Mouse (Mus musculus) midbrain, embryonic 16.5 days (tissue): Measurements from ENCODE around the gene Rasgrf1. TPM values are rescaled to one million over a fixed set of nuclear protein-coding genes. Genes with fewer than 3 reads are reported as not detected.

Experiments used
- ATAC-seq: fragments of 200-750 bp; cut with Nextera tagmentation; 2 replicates; pipeline ENCODE4 v1.8.0; 2017; ENCODE audit warnings: moderate TSS enrichment
- H3K27ac ChIP-seq: fragments of 300-500 bp; sonication (generic); 2 replicates; pipeline ENCODE4 v1.5.1; 2014; ENCODE audit warnings: mild to moderate bottlenecking, low read length, mixed read lengths
- H3K27me3 ChIP-seq: fragments of 300-500 bp; sonication (generic); 2 replicates; pipeline ENCODE4 v1.6.1; 2014; ENCODE audit warnings: low read depth, low read length, mixed read lengths; ENCODE audit not compliant: control insufficient read depth, insufficient read depth
- H3K36me3 ChIP-seq: fragments of 300-500 bp; sonication (generic); 2 replicates; pipeline ENCODE4 v1.6.1; 2014; ENCODE audit warnings: mild to moderate bottlenecking, low read length, moderate library complexity, mixed read lengths; ENCODE audit not compliant: control insufficient read depth, insufficient read depth
- H3K4me1 ChIP-seq: fragments of 300-500 bp; sonication (generic); 2 replicates; pipeline ENCODE4 v1.6.1; 2014; ENCODE audit warnings: mild to moderate bottlenecking, low read length, mixed read lengths; ENCODE audit not compliant: control insufficient read depth, insufficient read depth
- H3K4me2 ChIP-seq: fragments of 300-500 bp; sonication (generic); 2 replicates; pipeline ENCODE4 v1.6.1; 2014; ENCODE audit warnings: mild to moderate bottlenecking, low read length, mixed read lengths
- H3K4me3 ChIP-seq: fragments of 300-500 bp; sonication (generic); 2 replicates; pipeline ENCODE4 v1.5.1; 2014; ENCODE audit warnings: low read depth, mild to moderate bottlenecking, low read length, moderate library complexity, mixed read lengths
- H3K9ac ChIP-seq: fragments of 300-500 bp; sonication (generic); 2 replicates; pipeline ENCODE4 v1.6.1; 2014; ENCODE audit warnings: low read depth, low read length, mixed read lengths
- H3K9me3 ChIP-seq: fragments of 300-500 bp; sonication (generic); replicated peaks from 2 replicates; pipeline ENCODE4 v1.6.1; 2014; ENCODE audit warnings: mild to moderate bottlenecking, low read length, mixed read lengths; ENCODE audit not compliant: control insufficient read depth, poor library complexity, severe bottlenecking
- WGBS: fragments of 180-500 bp; shearing (Covaris S2); extraction: QIAGEN DNeasy Blood & Tissue Kit; methylation state at CpG from one replicate; pipeline ENCODE4 v1.1.7; 2014; 5-methylcytosine and 5-hydroxymethylcytosine counted together
- polyA plus RNA-seq: library from polyadenylated mRNA; unstranded; fragments of >200 nt; fragmentation: Nextera tagmentation; extraction: Ambion mirVana; gene quantifications from 2 replicates; pipeline ENCODE4 v1.2.1, GENCODE M21; 2015

The Rasgrf1 gene
- polyA plus RNA-seq, 1 experiment from 2014 or later: 9.9 TPM

GRCm38 (mm10) chr9:89911891-89912549, 2.3 kb downstream of the Rasgrf1 start:
- no peak for ATAC-seq
- WGBS: 73% methylated on average over 5 of the region's 5 CpGs
- no peaks in the 10 kb centered on the region for H3K36me3 ChIP-seq
- H3K4me2 ChIP-seq: no peak overlapping the region
- H3K27me3 ChIP-seq: peaks cover 40% of the 10 kb centered on the region
- no peak overlapping the region for H3K9ac ChIP-seq
- no peak overlapping the region for H3K4me3 ChIP-seq
- no peaks in the 10 kb centered on the region for H3K9me3 ChIP-seq
- no peak overlapping the region for H3K27ac ChIP-seq
- H3K4me1 ChIP-seq: peaks cover 10% of the 10 kb centered on the region

GRCm38 (mm10) chr9:89913135-89913534, 3.4 kb downstream of the Rasgrf1 start:
- H3K9ac ChIP-seq: no peak overlapping the region
- H3K27me3 ChIP-seq: peaks cover 29% of the 10 kb centered on the region
- WGBS: 64% methylated on average over 4 of the region's 4 CpGs
- no peaks in the 10 kb centered on the region for H3K9me3 ChIP-seq
- H3K4me2 ChIP-seq: no peak overlapping the region
- no peak overlapping the region for H3K4me3 ChIP-seq
- H3K36me3 ChIP-seq: no peaks in the 10 kb centered on the region
- H3K4me1 ChIP-seq: peaks cover 8% of the 10 kb centered on the region
- no peak for ATAC-seq
- no peak overlapping the region for H3K27ac ChIP-seq

GRCm38 (mm10) chr9:89916471-89916870, 6.8 kb downstream of the Rasgrf1 start:
- no peak overlapping the region for H3K27ac ChIP-seq
- no peak overlapping the region for H3K9ac ChIP-seq
- no peaks in the 10 kb centered on the region for H3K4me1 ChIP-seq
- no peak overlapping the region for H3K4me3 ChIP-seq
- no peaks in the 10 kb centered on the region for H3K9me3 ChIP-seq
- no peak for ATAC-seq
- H3K4me2 ChIP-seq: no peak overlapping the region
- 93% methylated on average over 7 of the region's 7 CpGs for WGBS
- H3K27me3 ChIP-seq: peaks cover 20% of the 10 kb centered on the region
- H3K36me3 ChIP-seq: no peaks in the 10 kb centered on the region

- Histone ChIP-seq H3K27me3 (peaks cover 12% of the 10 kb centered on the region), H3K9ac (no peak overlapping the region), H3K9me3 (no peaks in the 10 kb centered on the region), H3K4me1 (no peaks in the 10 kb centered on the region), H3K27ac (no peak overlapping the region), H3K36me3 (no peaks in the 10 kb centered on the region), H3K4me2 (no peak overlapping the region), H3K4me3 (no peak overlapping the region)
- 81% methylated on average over 1 of the region's 1 CpGs for WGBS
- no peak for ATAC-seq
These were observed 7.7 kb downstream of the Rasgrf1 start for GRCm38 (mm10) chr9:89917431-89917830.

GRCm38 (mm10) chr9:89918832-89919231, 9.1 kb downstream of the Rasgrf1 start:
- 87% methylated on average over 5 of the region's 5 CpGs for WGBS
- H3K9ac ChIP-seq: no peak overlapping the region
- no peak for ATAC-seq
- H3K27ac ChIP-seq: no peak overlapping the region
- H3K4me1 ChIP-seq: no peaks in the 10 kb centered on the region
- H3K4me2 ChIP-seq: no peak overlapping the region
- H3K9me3 ChIP-seq: no peaks in the 10 kb centered on the region
- no peak overlapping the region for H3K4me3 ChIP-seq
- H3K36me3 ChIP-seq: no peaks in the 10 kb centered on the region
- peaks cover 3% of the 10 kb centered on the region; the same call in 1 of the 2 replicates for H3K27me3 ChIP-seq

GRCm38 (mm10) chr9:89921121-89921520, 11.4 kb downstream of the Rasgrf1 start:
- Histone ChIP-seq H3K4me1 (no peaks in the 10 kb centered on the region), H3K9ac (no peak overlapping the region), H3K27me3 (no peaks in the 10 kb centered on the region), H3K36me3 (no peaks in the 10 kb centered on the region), H3K4me3 (no peak overlapping the region), H3K4me2 (no peak overlapping the region), H3K9me3 (no peaks in the 10 kb centered on the region), H3K27ac (no peak overlapping the region)
- no peak for ATAC-seq
- WGBS: 80% methylated on average over 9 of the region's 9 CpGs

- Histone ChIP-seq H3K36me3 (no peaks in the 10 kb centered on the region), H3K4me1 (no peaks in the 10 kb centered on the region), H3K4me2 (no peak overlapping the region), H3K4me3 (no peak overlapping the region), H3K9me3 (0 out of 2 replicates have a peak, but pooled peaks cover 2% of the 10 kb centered on the region), H3K9ac (no peak overlapping the region), H3K27me3 (no peaks in the 10 kb centered on the region), H3K27ac (no peak overlapping the region)
- WGBS: 95% methylated on average over 1 of the region's 1 CpGs
- ATAC-seq: no peak
These were observed 13.0 kb downstream of the Rasgrf1 start for GRCm38 (mm10) chr9:89922666-89923065.

GRCm38 (mm10) chr9:89924836-89925235, 15.1 kb downstream of the Rasgrf1 start:
- no peaks in the 10 kb centered on the region for H3K4me1 ChIP-seq
- no peak overlapping the region for H3K4me3 ChIP-seq
- no peaks in the 10 kb centered on the region for H3K36me3 ChIP-seq
- H3K4me2 ChIP-seq: no peak overlapping the region
- no peak for ATAC-seq
- no peak overlapping the region for H3K27ac ChIP-seq
- 0 out of 2 replicates have a peak, but pooled peaks cover 5% of the 10 kb centered on the region for H3K9me3 ChIP-seq
- no peak overlapping the region for H3K9ac ChIP-seq
- 89% methylated on average over 1 of the region's 1 CpGs for WGBS
- H3K27me3 ChIP-seq: no peaks in the 10 kb centered on the region

GRCm38 (mm10) chr9:89928497-89928896, 18.8 kb downstream of the Rasgrf1 start:
- ATAC-seq: no peak
- no peak overlapping the region for H3K9ac ChIP-seq

More at GRCm38 (mm10) chr9:89928497-89928896, 18.8 kb downstream of the Rasgrf1 start:
- Histone ChIP-seq H3K9me3 (0 out of 2 replicates have a peak, but pooled peaks cover 5% of the 10 kb centered on the region), H3K4me1 (no peaks in the 10 kb centered on the region), H3K36me3 (no peaks in the 10 kb centered on the region), H3K4me2 (no peak overlapping the region), H3K4me3 (no peak overlapping the region), H3K27ac (no peak overlapping the region), H3K27me3 (no peaks in the 10 kb centered on the region)
